Mouse (Mus musculus): Measurements from ENCODE around the gene Csf2rb. TPM values are rescaled to one million over a fixed set of nuclear protein-coding genes. Genes with fewer than 3 reads are reported as not detected.
"Not testable (repeated sequence)": the region's sequence is repeated elsewhere in the genome, so short reads cannot be mapped to it uniquely, and the experiment has no call there.

Csf2rb gene
- polyA plus RNA-seq, 1 experiment from 2014 or later, result 1.1 TPM

DNA sequence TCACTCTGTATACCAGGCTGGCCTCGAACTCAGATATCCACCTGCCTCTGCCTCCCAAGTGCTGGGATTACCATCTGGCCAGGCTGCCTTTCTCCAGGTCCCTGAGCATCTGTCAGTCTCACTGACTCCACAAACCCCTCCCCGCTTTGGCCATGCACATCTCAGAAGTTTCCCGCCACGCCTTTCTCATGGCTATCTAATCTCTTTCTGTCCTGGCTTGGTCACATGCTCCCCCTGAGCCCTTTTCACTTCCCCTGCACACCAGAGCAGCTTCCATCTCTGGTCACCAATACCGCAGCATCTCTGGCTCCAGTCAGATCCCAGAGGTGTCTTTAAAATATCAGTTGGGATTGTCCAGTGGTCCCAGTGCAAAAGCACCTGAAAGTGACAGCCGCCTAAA is 4.4 kb downstream of the Csf2rb start:
- H3K36me3 ChIP-seq; ATAC-seq (ENCODE audit: low read depth); H3K4me3 ChIP-seq; H3K27ac ChIP-seq (replicated peaks); H3K4me1 ChIP-seq (replicated peaks); H3K4me2 ChIP-seq; H3K9ac ChIP-seq; H3K9me3 ChIP-seq; H3K27me3 ChIP-seq: not testable (repeated sequence)
- 83% methylated on average over 6 of the region's 6 CpGs for WGBS

DNA sequence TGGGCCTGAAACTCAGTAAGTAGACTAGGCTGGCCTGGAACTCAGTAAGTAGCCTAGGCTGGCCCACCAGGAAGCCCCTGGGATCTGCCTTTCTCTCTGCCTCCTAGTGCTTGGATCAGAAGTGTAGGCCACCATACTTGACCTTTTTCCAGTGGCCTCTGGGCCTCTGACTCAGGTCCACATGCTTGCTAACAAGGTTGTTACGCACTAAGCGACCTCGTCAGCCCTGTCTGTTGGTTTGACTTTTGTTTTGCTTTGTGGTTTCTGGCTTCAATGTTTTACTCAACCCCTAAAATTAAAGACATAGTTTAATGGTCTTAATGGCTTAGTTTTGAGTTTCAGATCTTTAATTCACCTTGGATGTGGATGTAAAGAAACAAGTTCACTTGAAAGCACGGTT is 5.2 kb downstream of the Csf2rb start:
- ATAC-seq (ENCODE audit: low read depth), result no peak
- Histone ChIP-seq H3K4me3 (no peak overlapping the region), H3K27ac (replicated peaks) (no peak overlapping the region), H3K36me3 (no peaks in the 10 kb centered on the region), H3K9ac (no peak overlapping the region), H3K4me2 (no peak overlapping the region), H3K27me3 (no peaks in the 10 kb centered on the region), H3K9me3 (no peaks in the 10 kb centered on the region), H3K4me1 (replicated peaks) (no peaks in the 10 kb centered on the region)
- WGBS, result 88% methylated on average over 4 of the region's 4 CpGs

DNA sequence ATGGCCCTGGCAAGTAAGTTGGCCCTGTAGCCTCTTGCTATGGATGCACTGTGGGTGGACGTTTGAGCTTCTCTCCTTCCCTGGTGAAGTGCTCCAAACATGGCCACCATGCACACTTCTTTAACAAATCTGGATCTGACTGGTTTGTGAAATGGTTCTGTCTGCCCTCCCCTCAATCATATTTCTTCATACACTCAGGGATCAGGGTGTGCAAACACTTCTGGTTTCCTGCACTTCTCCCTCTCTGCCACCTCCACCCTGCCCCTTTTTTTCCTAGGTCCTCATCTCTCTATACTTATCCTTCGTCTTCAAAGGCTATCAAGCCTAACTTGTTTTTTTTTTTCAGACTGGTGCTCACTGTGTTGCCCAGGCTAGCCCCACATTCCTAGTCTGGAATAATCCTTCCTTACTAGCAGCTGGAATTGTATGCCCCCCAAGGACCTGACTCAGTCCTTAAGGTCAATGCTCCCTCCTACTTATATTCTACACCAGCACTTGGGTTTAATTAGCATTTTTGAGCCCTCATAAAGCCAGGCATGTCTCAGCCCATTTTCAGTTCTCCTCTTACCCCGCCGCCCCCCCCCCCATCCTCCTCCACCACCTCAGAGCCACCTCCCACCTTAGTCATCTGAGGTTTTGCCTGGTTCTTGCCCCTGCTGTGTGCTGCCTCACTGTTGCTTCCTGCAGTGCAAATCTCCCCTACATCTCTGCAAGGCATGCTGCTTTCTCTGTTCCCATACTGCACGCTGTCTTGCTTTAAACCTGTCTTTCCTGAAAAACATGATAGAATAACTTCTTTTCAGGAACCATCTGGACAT is 6.2 kb downstream of the Csf2rb start:
- H3K4me3 ChIP-seq, result no peak overlapping the region
- WGBS, result 83% methylated on average over 5 of the region's 5 CpGs
- H3K9me3 ChIP-seq, result no peaks in the 10 kb centered on the region
- no peak for ATAC-seq (ENCODE audit: low read depth)
- H3K9ac ChIP-seq, result no peak overlapping the region
- no peak overlapping the region for H3K27ac ChIP-seq (replicated peaks)
- H3K36me3 ChIP-seq, result no peaks in the 10 kb centered on the region
- no peaks in the 10 kb centered on the region for H3K27me3 ChIP-seq
- H3K4me2 ChIP-seq, result no peak overlapping the region
- H3K4me1 ChIP-seq (replicated peaks), result no peaks in the 10 kb centered on the region

DNA sequence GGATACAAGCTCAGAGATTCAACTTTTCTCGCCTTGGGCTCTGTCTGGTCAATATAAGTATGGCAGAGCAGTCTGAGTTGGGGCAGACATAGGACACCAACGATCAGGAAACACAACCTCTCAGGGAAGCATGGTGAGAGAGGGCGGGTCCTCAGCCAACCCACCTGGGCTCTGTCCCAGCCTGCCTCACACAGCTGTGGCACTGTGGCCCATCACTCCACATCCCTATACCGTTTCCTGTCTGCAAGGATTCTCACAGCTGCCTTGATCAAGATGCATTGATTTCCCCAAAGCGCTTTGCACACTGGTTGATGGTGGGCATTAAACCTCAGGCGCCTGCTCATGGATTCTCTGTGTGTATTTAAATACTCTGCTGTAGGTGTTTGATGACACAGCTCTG is 7.4 kb downstream of the Csf2rb start:
- no peak overlapping the region for H3K9ac ChIP-seq

DNA sequence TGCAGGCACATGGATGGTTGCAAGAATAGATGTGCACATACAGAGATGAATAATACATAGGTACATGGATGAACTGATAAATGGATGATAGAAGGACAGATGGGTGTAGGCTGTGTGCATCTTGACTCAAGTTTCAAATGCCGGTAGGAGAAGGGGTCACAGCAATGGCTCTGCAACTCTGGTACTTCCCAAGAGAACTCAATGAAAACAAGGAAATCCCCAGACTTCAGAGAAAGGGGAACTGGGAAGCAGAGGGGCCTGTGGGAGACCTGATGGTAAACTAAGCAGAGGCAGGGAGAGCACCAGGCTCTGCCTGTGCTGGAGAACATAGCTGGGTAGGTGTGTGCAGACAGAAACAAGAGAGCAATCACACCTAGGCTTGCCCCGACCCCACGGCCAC is 8.8 kb downstream of the Csf2rb start:
- no peak overlapping the region for H3K4me3 ChIP-seq
- no peaks in the 10 kb centered on the region for H3K36me3 ChIP-seq
- no peak overlapping the region for H3K9ac ChIP-seq
- ATAC-seq (ENCODE audit: low read depth), result no peak
- no peak overlapping the region for H3K4me2 ChIP-seq
- H3K27me3 ChIP-seq, result no peaks in the 10 kb centered on the region
- no peak overlapping the region for H3K27ac ChIP-seq (replicated peaks)
- no peaks in the 10 kb centered on the region for H3K4me1 ChIP-seq (replicated peaks)
- no peaks in the 10 kb centered on the region for H3K9me3 ChIP-seq
- 95% methylated on average over 3 of the region's 3 CpGs for WGBS

More for the DNA sequence above, 7.4 kb downstream of the Csf2rb start:
- ATAC-seq (ENCODE audit: low read depth), result no peak
- no peaks in the 10 kb centered on the region for H3K9me3 ChIP-seq
- no peaks in the 10 kb centered on the region for H3K4me1 ChIP-seq (replicated peaks)
- H3K4me3 ChIP-seq, result no peak overlapping the region
- no peaks in the 10 kb centered on the region for H3K36me3 ChIP-seq
- no peaks in the 10 kb centered on the region for H3K27me3 ChIP-seq
- WGBS, result 76% methylated on average over 6 of the region's 6 CpGs
- H3K4me2 ChIP-seq, result no peak overlapping the region
- no peak overlapping the region for H3K27ac ChIP-seq (replicated peaks)

DNA sequence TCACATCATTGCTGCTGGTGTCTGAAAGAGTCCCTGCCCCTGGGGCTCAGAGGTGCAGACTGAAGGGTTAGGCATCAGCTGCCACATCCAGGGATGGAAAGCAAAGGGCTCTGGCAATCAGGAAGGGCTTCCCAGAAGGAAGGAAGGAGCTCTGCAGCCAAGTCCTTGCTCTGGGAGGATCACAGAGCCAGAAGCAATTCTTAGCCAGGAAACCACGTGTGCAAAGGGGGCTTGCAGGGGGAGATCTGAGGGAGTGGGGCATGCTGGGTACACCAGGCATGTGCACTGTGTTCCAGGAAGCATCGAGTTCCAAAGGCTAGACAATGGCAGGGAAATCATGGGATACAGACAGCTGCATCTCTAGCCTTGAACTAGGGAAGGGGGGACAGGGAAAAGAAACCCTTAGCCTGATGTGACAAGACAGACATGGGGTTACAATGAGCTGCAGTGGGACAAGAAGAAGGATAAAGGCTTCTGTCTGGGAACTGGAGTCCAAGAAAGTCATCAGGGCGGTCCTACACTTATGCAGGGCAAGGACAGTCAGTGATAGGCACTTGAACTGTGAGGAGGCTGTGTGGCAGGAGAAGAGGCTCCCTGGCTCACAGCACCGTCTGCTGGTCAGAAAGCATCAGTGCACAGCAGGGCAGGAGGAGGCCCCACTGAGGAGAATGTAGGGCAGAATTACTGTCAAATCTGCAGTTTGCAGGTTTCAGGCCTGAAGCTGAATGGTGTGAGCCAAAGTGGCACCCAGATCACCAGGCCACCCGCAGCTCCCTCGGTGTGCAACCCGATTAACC is 14.3 kb downstream of the Csf2rb start:
- not testable (repeated sequence) for H3K27ac ChIP-seq (replicated peaks); H3K27me3 ChIP-seq; H3K4me2 ChIP-seq; H3K36me3 ChIP-seq; H3K9me3 ChIP-seq; H3K9ac ChIP-seq; ATAC-seq (ENCODE audit: low read depth); H3K4me1 ChIP-seq (replicated peaks); H3K4me3 ChIP-seq
- WGBS, result 39% methylated on average over 7 of the region's 7 CpGs

DNA sequence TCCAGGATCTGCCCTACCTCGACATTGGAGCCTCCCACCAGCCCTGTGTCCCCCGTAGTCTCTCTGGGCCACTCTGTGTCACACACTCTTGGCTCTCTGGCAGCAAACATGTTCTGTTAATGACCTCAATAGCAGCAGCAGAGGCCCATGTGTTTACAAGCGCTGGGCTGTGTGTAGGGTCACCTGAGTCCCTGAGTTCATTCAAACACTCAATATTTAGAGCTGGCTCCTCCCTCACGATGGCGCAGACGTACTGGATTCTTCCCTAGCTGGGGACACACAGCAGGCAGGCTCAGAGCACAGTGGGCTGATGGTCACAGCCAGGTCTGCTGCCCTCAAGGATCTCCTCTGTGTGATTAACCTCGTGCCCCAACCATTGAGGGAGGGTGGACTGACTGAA is 15.4 kb downstream of the Csf2rb start:
- not testable (repeated sequence) for ATAC-seq (ENCODE audit: low read depth)

DNA sequence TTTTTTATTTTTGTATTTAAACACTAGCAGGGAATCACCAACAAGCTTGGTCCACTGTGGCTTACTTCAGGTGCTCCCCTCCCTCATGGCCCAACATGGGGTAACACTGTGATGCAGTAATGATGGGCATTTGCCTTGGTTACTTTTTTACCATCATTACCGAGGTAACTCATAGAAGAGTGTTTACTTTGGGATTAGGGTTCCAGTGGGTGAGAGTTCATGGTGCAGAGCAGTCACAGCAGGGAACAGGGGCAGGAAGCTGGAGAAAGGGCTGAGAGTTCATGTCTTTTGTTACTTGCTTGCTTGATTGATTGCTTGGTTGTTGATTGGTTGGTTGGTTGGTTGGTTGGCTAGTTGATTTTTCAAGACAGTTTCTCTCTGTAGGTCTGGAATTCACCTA is 18.1 kb downstream of the Csf2rb start:
- H3K4me2 ChIP-seq, result no peak overlapping the region

More for the DNA sequence above, 15.4 kb downstream of the Csf2rb start:
- WGBS, result 69% methylated on average over 7 of the region's 7 CpGs
- not testable (repeated sequence) for H3K27ac ChIP-seq (replicated peaks); H3K27me3 ChIP-seq; H3K9me3 ChIP-seq; H3K9ac ChIP-seq; H3K4me3 ChIP-seq; H3K4me1 ChIP-seq (replicated peaks); H3K36me3 ChIP-seq; H3K4me2 ChIP-seq

DNA sequence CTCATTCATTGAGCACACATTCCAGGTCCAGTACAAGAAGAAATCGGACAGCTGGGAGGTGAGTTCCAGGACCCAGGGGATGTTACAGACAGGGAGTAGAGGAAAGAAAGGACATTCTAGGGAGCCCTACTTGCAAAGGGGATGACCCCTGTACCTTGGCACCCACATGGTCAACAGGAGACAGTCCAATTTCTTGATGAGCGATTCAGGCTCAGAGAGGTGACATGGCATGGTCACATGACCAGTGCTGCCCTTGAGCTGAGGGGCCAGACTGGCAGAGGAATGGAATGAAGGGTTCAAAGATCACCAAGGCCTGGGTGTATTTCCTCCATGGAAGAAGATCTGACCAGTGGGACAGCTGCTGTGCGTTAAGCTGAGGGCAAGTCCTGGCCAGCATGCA is 19.0 kb downstream of the Csf2rb start:
- H3K36me3 ChIP-seq, result no peaks in the 10 kb centered on the region
- 95% methylated on average over 3 of the region's 3 CpGs for WGBS
- H3K9me3 ChIP-seq, result no peaks in the 10 kb centered on the region
- H3K4me3 ChIP-seq, result no peak overlapping the region
- no peak overlapping the region for H3K27ac ChIP-seq (replicated peaks)
- H3K27me3 ChIP-seq, result no peaks in the 10 kb centered on the region
- ATAC-seq (ENCODE audit: low read depth), result no peak
- no peak overlapping the region for H3K4me2 ChIP-seq
- H3K4me1 ChIP-seq (replicated peaks), result no peaks in the 10 kb centered on the region
- no peak overlapping the region for H3K9ac ChIP-seq

More for the DNA sequence above, 18.1 kb downstream of the Csf2rb start:
- Histone ChIP-seq H3K36me3 (no peaks in the 10 kb centered on the region), H3K4me1 (replicated peaks) (no peaks in the 10 kb centered on the region), H3K27me3 (no peaks in the 10 kb centered on the region), H3K9ac (no peak overlapping the region), H3K27ac (replicated peaks) (no peak overlapping the region), H3K9me3 (no peaks in the 10 kb centered on the region), H3K4me3 (no peak overlapping the region)
- no peak for ATAC-seq (ENCODE audit: low read depth)
- WGBS, result 26% methylated on average over 1 of the region's 1 CpGs

DNA sequence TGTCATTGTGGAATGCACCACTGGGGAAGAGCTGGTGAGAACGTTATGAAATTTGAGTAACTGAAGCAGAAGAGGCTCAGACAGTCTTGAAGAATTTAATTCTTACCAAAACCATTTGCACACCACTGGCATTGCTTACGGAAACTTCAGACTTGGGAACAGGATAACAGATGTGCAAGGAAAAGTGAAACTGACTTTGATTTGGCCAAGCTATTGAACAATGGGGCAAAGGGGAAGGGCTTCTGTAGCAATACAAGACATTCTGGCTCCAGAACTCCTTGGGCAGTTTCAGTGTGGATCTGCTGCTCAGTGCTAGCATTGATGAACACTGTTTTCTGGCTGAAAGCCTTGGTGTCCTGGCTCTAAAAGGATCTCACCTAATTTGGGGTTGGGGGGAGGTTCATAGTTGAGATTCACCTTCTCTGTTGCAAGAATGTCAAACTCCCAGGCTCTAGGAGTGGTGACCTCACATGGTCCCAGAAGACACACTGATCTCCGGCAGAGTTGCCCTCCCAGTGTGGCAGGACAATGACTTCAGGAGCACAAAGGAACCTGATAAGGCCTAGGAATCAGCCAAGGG is 26.1 kb downstream of the Csf2rb start:
- H3K4me2 ChIP-seq, result no peak overlapping the region
- no peak overlapping the region for H3K27ac ChIP-seq (replicated peaks)
- no peaks in the 10 kb centered on the region for H3K36me3 ChIP-seq
- H3K9me3 ChIP-seq, result no peaks in the 10 kb centered on the region
- no peaks in the 10 kb centered on the region for H3K27me3 ChIP-seq
- 65% methylated on average over 3 of the region's 3 CpGs for WGBS
- no peak overlapping the region for H3K9ac ChIP-seq
- no peak for ATAC-seq (ENCODE audit: low read depth)
- H3K4me3 ChIP-seq, result no peak overlapping the region
- no peaks in the 10 kb centered on the region for H3K4me1 ChIP-seq (replicated peaks)

DNA sequence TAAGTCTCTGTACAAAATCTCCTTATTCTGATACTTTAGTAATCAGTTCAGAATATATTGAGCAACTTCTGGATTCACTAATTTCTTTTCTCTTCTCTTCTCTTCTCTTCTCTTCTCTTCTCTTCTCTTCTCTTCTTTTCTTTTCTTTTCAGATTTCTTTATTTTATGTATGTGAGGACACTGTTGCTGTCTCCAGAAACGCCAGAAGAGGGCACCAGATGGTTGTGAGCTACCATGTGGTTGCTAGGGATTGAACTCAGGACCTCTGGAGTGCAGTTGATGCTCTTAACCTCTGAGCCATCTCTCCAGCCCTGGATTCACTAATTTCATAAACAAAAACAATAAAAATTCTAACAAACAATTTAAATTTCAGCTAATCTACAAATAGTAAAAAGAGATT is 29.4 kb downstream of the Csf2rb start:
- no peaks in the 10 kb centered on the region for H3K27me3 ChIP-seq

DNA sequence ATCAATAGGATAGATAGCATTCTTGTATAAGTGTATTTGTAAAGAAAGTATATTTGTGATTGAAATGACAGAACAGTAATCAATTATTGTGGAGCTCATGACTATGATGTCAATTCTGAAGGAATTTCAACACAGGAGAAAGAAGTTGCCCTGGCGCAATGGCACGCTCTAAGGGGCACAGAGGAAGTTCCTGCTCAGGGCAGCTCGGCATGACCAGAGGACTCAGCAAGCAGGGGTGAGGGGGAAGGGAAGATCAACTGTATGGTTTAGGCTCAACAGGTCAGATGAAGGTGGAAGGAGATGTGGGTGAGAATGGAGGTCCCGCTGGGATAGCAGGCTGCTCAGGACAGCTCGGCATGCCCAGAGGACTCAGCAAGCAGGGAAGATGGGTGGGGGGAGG is 30.0 kb downstream of the Csf2rb start:
- 92% methylated on average over 5 of the region's 5 CpGs for WGBS
- H3K4me3 ChIP-seq, result no peak overlapping the region
- no peak for ATAC-seq (ENCODE audit: low read depth)
- H3K27ac ChIP-seq (replicated peaks), result no peak overlapping the region
- no peaks in the 10 kb centered on the region for H3K4me1 ChIP-seq (replicated peaks)
- no peak overlapping the region for H3K4me2 ChIP-seq
- no peaks in the 10 kb centered on the region for H3K27me3 ChIP-seq
- H3K9ac ChIP-seq, result no peak overlapping the region
- H3K9me3 ChIP-seq, result no peaks in the 10 kb centered on the region
- no peaks in the 10 kb centered on the region for H3K36me3 ChIP-seq

More for the DNA sequence above, 29.4 kb downstream of the Csf2rb start:
- Histone ChIP-seq H3K36me3 (no peaks in the 10 kb centered on the region), H3K27ac (replicated peaks) (no peak overlapping the region), H3K4me3 (no peak overlapping the region), H3K4me2 (no peak overlapping the region), H3K9ac (no peak overlapping the region), H3K9me3 (no peaks in the 10 kb centered on the region), H3K4me1 (replicated peaks) (no peaks in the 10 kb centered on the region)
- WGBS, result 0% methylated on average over 1 of the region's 1 CpGs
- no peak for ATAC-seq (ENCODE audit: low read depth)
